Mouse (Mus musculus): ENCODE data around the gene Gabrb3.
"Not testable (repeated sequence)": the region's sequence is repeated elsewhere in the genome, so short reads cannot be mapped to it uniquely, and the experiment has no call there.

The Gabrb3 gene

DNA sequence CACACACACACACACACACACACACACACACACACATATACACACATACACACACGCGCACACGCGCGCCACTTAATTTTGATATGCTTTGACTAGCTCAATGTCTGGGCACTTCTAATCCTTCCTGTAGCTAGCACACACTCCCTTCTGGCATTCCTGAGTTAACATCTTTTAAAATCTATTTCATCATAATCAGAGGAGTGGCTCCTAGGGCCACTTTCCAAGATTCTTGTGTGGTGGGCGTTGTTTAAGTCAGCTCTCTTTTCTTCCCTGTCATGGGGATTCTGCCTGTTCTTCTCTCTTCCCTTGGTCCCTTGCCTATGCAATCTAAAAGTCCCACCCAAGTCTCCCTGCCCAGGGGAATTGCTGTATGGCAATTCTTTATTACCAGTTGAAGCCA is 286.6 kb downstream of the Gabrb3 start:
- no peak for DNase-seq (ENCODE audit: low spot score)

DNA sequence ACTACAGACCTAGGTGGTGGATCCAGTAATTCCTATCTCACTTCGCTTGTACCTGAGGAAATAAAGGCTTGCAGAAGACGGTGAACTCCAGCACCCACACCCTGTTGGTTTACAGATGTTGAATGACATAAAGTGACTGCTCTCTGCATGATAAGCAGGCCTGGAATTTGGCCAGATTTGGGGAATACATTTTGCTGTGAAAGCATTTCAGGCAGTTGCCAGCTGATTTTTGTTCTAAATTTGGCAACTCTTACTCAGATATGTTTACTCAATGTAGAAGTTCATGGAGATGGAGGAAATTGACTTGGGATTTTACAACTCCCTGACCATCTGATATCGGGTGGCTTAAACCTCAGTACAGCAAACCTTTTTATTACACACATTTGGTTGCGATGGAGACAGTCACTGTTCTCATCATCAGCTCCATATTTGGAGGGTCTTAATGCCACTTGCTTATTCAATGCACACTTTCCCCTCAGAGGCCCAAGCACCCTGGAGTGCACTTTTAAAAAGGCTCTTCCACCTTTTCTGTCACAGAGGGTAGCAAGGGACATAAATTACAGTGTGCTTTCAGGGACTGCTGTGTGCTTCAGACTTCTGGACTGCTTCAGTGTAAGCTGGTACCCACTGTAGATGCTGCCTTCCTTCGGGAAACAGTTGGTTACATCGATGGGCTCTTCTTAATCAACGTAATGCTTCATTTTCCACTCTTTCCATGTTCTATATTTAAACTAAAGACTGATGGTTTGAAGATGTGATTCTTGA is 287.7 kb downstream of the Gabrb3 start:
- no peak for DNase-seq (ENCODE audit: low spot score)

DNA sequence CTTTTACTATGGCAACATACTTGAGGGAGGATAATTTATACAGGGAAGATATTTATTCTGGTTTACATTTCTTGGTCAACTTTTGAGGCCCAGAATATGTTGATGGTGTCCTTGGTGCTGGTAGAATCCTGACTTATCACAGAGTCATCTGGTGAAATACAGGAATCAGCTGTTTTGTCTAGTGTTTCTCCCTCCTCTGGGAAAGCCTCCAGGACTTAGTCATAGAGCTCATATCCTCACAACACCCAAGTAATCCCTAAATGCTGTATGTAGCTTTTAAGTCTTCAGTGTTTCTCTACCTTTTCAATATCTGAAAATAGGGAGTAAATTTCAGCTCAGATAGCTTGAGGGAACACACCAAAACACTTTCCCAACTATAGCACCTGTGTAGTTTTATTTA is 292.2 kb downstream of the Gabrb3 start:
- DNase-seq (ENCODE audit: low spot score) = no peak

DNA sequence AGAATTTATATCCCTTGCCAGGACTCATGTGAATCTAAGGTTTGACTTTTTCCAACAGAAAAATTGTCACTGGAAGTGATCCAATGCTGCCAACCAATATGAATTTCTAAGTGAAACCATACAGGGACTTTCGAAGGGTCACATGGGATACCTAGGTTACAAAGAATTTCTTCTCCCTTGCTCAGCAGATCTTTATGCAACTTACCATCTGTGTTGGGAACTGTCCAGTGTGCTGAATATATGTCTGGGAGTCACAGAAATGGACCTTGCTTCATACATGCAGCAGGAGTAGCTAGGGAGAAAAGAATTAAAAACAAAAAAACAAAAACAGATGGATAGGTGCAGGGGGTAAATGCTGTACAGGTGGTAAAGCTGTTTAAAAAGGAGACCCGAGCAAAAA is 327.3 kb downstream of the Gabrb3 start:
- DNase-seq (ENCODE audit: low spot score) = no peak

DNA sequence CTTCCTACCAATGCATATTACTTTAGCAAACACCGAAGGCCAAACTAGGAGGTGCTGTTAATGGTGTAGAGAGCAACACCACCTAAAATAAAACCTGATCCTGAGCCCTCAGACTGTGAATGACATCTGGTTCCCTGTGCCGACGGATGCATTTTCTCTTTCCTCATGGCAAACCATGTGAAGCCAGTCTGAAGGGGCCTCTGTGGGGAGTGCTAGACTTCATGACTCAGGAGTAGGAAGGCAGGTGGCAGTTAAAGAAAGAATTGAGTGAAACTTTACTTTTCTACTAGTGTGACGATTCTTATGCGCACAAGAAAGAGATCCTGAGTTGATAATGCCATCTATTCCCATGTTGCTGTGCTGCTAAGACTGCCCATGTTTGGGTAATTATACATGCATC is 341.0 kb downstream of the Gabrb3 start:
- DNase-seq (ENCODE audit: low spot score) = no peak

DNA sequence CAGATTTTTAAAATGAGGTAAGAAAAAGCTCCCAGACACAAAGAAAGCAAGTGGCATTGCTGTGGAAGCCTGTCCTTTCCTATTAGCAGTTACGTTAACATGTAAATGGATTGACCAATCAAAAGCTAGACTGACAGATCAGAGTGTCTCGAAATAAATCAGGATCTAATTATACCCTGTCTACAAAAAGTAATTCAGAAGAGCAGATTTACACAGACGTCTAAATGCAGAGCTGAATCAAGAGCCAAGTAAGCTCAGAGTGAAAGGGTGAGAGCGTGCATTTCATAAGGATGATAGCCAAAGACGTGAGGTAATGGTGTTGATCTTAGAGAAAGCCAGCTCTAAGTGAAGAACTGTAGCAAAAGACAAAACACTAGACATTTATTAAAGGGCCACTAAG is 359.3 kb downstream of the Gabrb3 start:
- DNase-seq (ENCODE audit: low spot score) = no peak

DNA sequence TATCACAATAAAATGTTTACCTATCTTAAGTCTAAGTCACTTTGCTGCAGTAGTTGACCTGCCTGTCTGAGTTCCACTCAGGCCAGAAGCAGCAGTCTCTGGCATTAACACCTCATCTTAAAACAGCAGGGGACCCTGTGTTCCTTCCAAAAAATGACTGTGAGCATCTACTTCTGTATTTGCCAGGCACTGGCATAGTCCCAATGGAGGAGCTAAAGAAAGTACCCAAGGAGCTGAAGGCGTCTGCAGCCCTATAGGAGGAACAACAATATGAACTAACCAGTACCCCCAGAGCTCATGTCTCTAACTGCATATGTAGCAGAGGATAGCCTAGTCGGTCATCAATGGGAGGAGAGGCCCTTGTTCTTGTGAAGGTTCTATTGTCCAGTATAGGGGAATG is 366.6 kb downstream of the Gabrb3 start:
- not testable (repeated sequence) for DNase-seq (ENCODE audit: low spot score)

DNA sequence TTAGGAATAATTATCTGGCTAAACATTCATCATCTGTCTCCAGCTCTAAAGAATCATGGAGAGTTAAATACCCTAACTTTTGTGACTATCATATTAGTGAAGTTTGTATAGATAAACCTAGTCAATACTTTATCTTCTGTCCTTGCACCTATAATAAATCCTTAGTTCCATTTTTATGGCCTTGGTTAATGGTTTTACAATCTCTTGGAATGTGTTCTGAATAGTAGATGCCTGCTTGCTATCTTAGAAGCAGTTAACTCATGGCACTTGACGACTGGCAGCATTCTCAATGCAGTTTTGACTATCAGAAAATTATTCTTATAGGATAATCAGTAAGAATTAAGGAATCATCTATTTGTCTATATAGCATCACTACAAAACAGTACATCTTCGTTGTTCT is 368.0 kb downstream of the Gabrb3 start:
- no peak for DNase-seq (ENCODE audit: low spot score)

DNA sequence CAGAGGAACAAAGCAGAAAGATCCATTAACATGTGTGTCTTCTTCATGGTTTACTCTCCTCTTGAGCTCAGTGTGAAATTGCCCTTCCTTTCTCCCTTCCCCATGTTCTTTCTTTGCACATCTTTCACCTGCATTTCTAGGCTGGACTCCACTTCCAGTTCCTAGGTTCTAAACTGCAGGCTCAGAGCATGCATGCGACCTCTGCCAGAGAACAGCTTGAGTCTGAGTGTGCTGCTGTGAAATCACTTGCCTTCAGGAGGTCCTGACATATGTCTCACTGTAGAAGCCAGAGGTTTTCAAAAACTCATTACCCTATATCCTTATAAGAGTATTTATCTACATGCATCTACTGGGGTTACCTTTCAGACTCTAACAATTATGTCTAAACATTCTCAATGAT is 383.8 kb downstream of the Gabrb3 start:
- no peak for DNase-seq (ENCODE audit: low spot score)

DNA sequence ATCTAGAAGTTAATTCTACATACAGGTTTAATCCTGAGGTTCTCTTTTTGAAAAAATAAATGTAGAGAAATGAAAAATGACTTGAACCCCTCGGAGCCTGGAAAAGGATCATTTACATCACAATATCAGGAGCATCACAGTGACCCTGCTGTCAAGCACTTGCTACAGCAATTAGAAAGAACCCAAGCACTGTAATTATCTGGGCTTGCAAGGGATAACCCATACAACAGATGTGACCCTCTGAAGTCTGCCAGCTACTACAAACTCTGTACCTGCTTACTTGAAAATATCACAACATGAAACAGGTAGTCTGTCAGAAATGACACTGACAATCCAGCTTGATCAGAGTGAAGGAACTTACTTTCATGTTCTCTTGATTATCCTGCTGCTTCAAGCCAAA is 394.2 kb downstream of the Gabrb3 start:
- no peak for DNase-seq (ENCODE audit: low spot score)

DNA sequence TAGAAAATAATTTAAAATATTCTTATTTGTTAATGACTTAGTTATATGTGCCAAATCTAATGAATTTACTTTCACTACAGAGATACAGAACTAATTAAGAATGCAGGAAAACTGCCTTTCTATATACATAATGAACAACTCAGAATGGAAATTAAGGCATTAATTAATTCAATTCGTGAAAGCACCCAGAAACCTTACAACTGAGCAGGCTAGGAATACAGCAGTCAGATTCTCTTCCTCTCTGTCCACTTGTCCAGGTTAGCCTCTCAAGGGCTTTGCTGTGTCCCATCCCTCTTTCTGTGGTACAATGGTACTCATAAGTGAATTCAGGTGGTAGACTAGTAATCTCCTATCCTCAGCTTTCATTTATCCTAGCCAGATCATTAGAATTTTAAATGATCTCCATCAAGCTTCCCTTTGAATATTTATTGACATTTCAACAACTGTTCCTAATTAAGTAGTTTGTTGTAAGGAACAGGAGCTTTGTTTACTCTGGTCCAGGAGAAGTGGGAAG is 422.9 kb downstream of the Gabrb3 start:
- no peak for DNase-seq (ENCODE audit: low spot score)

DNA sequence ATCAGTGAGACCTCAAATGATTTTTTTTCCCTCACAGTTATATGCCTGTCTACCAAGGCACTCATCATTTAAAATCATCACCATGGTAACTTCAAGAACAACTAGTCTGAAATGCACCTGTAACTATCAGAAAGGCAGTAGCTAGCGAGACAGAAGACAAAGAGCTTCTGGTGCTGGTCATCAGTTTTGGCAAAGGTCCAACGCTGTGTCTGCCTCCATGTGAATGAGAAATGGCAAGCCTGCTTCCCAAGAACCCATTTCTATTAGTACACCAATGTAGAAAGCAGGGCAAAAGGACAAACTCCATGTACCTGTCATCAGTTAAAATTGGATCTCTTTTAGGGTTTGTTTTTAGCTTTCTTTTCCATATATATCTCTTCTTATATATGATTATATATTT is 448.5 kb downstream of the Gabrb3 start:
- DNase-seq (ENCODE audit: low spot score) = no peak

Data from left cerebral cortex, adult 11 months (tissue).